Mouse (Mus musculus) kidney, adult 2 months (tissue): ENCODE measurements around the gene Kcnh6.

Experiments
- CTCF ChIP-seq: fragments of 200-500 bp; conservative IDR thresholded peaks from 2 replicates; pipeline ENCODE4 v1.5.1; 2011; ENCODE audit warnings: low read depth, mild to moderate bottlenecking, control low read depth, low read length, moderate library complexity, mixed read lengths; ENCODE audit not compliant: insufficient read depth, insufficient read length
- POLR2A ChIP-seq: fragments of 200-500 bp; IDR thresholded peaks from one replicate; pipeline ENCODE4 v1.6.1; 2011; ENCODE audit warnings: low read depth, low read length, control low read depth

GRCm38 (mm10) chr11:105978634-105979033 lies 29.3 kb upstream of the Kcnh6 start:
- TF ChIP-seq POLR2A (no peak), CTCF (no peak)
